Mouse (Mus musculus): ENCODE measurements around the gene Ntn1.

Ntn1 gene

GRCm38 (mm10) chr11:68261162-68261892, 139.3 kb downstream of the Ntn1 start:
- DNase-seq: peak; percentile 28

DNA sequence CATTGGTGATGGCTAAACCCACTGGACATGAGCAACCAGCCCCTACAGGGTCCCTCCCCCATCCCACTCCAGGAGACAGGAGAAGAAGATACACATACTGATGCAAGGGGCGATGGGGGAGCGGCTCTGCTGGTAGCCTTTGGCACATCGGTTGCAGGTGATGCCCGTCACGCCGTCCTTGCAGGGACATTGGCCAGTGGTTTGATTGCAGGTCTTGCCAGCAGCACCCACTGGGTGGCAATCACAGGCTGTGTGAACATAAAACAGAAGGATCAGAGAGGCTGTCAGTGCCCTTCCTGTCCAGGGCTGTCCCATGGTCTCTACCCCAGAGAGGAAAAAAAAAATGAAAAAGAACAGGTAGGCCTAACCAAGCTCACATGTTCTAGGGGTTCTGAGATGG, 140.2 kb downstream of the Ntn1 start:
- no peak for DNase-seq

GRCm38 (mm10) chr11:68258498-68258897, 142.1 kb downstream of the Ntn1 start:
- DNase-seq: no peak

DNA sequence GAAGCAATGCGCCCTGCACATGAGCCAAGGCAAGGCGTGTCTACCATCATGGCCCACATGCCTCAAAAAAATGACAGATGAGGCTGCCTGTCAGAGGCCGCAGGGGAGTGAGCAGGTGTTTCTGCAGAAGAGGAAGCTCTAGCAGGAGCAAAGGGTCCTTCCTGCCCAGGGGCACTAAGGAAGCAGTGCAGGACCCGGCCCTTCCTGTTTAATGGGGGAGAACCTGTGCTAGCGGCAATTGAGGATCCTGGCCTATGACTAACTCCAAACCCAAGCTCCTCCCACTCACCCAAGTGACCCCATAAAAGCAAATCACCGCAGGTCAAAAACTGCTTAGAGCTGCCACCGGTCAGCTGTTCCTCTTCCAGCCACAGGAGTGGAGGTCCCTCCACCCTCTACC, 147.1 kb downstream of the Ntn1 start:
- no peak for DNase-seq

DNA sequence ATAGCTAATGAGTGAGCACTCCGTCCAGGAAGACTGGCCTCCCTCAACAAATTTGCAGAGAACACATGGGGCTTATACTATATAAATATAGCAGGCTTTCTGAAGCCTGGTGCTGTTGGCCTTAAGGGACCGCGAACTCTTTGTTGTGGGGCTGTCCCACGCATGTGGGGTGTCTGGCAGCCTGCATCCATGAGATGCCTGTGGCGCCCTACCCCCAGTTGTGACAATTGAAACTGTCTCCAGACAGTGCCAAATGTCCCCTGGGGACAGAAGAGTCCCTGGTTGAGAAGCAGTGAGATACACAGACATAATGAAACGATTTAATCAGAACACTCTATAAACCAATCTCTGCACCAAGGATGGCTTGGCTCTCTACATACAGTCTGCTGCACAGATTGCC, 150.5 kb downstream of the Ntn1 start:
- no peak for DNase-seq

GRCm38 (mm10) chr11:68247897-68248296, 152.7 kb downstream of the Ntn1 start:
- DNase-seq: no peak

DNA sequence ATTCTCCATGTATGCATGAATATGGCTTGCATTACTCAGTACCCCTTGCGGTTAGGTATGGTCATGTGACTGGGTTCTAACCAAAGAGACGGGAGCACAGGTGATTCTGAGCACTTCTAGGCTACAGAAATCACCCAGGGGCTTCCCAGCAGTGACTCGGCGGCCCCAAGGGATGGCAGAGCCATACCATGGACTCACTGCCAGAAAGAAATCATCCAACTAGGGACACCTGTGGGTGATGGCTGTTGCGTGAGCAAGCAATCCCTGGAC, 155.7 kb downstream of the Ntn1 start:
- no peak for DNase-seq

DNA sequence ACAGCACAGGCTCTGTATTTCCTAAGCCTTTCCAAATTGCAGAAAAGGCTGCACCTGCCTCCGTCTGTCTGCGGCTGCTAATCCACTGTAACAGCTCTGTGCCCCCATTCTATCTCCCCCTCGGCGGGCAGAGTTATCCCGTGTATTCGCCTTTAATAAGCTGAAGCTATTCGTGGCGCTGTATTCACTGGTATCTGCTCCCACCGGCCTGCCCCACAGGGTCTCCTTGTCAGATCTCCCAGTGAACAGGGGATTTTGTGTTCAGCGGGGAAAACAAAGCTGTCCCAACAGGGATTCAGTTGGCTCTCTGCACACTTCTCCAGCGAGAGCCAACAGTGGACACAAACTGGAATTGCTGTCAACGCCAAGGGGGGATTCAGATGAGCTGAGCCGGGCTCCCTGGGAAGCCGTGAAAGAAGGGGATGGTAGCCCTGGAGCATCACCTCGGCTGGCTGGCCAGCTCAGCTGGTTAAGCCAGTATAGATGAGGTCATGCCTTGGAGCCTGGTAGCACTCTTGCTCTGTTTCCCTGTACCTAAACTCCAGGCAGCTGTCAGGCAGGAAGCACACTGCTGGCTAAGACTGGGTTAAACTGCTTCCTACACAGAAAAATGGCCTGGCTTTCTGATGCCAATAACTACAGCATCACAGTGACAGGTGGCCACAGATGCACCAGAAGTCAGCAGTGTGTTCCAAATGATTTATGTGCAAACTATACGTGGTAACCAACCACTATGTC, 156.2 kb downstream of the Ntn1 start:
- no peak for DNase-seq

DNA sequence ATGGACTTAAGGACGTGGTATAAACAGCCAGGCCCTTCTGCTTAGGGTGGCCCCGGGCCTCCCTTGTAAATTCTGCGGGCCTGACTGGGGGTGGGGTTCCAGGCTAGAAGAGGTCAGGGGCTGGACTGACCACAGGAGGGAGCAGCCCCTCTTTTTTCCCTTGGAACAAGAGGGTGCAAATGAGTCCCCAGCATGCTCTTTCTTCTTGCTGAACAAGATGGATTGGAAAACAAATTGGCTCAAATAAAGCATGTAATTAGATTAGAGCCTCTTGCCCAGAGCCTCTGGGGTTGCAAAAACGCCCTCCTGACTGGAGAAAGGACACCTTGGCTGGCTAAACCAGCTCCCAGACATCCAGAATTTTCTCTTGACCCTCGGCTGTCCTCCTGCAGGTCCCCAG, 160.9 kb downstream of the Ntn1 start:
- DNase-seq: no peak

GRCm38 (mm10) chr11:68233469-68233965, 167.1 kb downstream of the Ntn1 start:
- no peak for DNase-seq

DNA sequence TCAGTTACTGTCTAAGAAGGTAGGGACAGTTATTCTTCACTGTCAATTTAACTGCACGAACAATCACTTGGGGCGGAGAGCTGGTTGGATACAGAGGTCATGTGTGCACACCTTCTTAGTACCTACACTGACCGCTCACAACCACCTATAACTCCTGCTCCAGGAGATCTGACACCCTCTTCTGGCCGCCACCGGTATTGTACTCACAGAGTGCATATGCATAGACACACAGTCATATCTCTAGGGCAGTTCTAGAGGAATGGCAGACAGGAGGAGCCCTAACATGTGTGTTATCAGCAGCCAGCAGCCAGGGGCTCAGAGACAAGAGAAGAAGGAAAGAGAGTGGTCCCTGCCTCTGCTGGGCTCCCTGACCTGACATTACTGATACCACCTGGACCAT, 169.1 kb downstream of the Ntn1 start:
- DNase-seq: no peak

DNA sequence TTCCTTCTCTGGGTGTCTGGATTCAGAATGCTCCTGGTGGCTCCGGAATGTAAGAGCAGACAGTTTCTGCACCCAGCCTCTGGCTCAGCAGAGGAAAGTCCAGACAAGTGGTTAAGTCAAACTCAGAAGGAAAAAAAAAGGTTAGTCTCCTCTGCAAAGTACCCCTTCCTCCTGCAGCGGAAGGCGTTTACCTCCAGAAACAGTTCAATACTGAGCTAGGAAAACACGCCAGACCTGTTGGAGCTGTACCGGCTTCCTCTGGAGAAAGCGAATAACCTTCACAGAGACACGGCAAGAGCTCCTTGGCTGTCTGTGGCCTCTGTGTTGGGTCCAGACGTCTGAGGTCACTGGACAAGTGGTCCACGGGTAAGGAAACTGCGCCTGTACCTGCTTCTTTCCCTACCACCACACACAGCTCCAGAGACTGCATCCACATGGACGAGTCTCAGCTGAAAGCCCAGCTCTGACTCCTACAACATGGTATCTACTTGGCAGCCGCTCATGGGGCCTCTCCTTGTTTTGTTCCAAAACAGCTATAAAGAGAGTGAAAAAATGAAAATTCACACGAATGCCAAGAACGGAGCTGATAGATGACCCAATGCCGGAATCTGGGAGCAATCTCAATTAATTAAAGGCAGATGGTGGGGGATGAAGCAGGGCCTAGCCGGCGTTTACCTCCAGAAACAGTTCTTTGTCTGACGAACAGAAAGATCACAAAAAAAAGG, 171.5 kb downstream of the Ntn1 start:
- no peak for DNase-seq

DNA sequence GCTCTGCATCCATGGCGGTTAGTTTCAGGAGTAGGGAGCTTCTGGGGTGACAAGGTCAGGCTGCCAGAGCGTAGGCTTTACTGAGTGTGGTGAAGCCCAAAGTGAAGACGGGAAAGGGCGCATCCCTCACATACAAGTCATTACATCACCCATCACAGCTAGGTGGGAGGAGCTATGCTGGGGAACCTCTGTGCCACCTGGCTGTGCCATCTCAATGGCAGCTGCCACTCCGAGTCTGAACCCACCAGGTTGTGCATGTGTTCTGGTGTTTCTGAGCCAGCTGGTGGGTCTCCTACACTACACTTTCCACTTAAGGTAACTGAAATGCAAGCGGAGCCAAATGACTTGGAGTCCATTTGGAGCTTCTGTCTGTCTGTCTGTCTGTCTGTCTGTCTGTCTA, 172.8 kb downstream of the Ntn1 start:
- DNase-seq: no peak

DNA sequence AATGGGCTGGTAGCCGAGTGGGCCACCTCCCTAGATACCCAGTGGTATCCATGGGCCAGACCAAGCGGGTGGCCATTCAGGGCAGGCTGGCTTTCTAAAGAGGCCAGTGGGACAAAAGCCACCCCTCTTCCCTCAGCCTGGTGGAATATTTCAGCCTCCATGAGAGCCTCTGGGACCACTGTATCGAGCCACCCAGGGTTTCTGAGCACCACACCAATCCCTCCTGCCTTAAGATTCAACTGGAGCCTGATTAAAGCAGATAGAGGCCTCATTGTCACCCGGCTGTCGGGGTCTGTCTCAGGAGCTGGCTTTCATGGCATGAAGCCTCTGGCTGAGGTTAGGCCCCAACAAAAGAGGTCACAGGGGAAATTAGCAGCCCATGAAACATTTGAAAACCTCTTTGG, 174.0 kb downstream of the Ntn1 start:
- no peak for DNase-seq

DNA sequence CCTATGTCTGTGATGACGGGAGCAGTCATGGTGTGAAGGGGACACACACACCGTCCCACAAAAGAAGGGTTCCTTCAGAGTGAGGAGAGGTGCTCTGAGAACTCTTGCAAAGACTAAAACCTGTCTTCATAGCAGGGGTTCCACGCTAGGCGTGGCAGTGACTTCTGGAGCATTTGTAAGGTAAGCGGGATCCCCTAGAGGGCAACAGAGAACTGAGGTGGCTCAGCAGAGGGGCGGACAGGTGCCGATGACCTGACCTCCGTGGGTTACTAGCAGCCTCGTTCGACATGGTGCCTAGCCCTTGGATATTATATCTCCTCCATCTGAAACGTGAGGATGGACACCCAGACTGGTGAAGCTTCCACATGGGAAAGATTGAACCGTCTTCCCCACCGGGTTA, 177.5 kb downstream of the Ntn1 start:
- DNase-seq: no peak

GRCm38 (mm10) chr11:68222209-68222608, 178.4 kb downstream of the Ntn1 start:
- no peak for DNase-seq

DNA sequence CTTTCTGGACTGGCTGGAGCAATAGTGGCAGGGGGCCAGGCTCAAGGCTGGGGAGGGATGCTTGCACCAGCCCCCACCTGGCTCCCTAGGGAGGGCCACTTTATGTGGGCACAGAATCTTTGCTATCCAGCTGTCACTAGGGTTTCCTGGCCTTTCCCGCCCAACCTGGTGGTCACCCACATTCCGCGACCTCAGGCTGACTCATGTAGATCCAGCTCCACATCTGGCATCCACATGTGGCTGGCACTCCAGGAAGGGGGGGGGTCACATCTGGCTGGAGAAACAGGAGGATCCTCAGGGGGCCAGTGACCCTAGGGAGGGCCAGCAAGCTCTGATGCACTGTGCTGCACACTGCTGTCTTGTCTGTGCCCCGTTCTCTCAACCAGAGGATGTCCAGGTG, 179.9 kb downstream of the Ntn1 start:
- DNase-seq: no peak

DNA sequence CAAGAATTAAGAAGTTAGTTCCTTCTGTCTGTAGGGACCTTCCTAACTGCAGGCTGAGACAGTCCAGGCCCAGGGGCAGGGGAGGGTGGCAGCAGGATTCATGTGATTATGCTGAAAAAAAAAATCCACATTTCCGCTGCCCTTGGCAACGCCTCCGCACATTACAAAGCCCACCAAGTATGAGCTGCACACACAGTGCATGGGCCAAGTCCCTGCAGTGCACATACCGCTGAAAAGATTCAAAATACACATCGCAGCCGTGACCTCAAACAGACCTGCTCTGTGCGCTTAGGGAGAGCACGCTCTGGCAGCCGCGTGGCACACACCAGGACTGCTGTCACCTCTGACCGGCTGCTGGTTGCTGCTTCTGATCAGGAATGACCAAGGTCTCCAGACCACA, 184.6 kb downstream of the Ntn1 start:
- DNase-seq: no peak

DNA sequence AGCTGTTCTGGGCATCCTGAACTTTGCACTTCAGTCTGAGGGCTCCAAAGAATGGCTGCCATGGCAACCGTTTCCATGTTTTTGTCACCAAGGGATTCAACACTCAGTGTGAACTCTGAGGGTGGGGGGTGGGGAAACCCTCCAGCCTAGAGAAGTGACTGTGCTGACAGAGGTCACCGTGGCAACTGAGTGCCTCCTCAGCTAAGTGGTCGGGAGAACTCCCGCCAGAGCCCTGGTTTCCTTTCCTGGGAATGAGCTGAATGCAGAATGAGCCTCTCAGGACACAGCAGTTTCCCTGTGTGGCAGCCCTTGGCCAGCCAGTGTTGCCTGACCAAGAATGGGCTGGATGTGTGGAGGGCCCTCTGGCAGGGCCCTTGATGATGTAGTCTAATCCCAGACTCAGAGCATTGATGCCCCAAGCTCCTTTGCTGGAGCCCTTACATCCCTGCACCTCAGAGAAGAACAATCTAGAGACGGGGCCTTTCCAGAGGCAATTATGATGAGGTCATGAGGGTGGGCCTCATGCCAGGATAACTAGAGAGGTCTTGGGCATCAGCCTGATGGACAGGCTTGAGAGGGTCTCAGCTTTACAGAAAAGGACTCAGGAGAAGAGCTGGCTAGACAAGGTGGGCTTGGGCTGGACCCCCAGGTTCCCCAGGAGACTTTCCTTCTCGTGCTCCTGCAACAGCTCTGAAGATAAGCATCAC, 185.3 kb downstream of the Ntn1 start:
- DNase-seq: peak; percentile 56

- no peak for DNase-seq
Observed at GRCm38 (mm10) chr11:68214496-68215205, 186.0 kb downstream of the Ntn1 start.

DNA sequence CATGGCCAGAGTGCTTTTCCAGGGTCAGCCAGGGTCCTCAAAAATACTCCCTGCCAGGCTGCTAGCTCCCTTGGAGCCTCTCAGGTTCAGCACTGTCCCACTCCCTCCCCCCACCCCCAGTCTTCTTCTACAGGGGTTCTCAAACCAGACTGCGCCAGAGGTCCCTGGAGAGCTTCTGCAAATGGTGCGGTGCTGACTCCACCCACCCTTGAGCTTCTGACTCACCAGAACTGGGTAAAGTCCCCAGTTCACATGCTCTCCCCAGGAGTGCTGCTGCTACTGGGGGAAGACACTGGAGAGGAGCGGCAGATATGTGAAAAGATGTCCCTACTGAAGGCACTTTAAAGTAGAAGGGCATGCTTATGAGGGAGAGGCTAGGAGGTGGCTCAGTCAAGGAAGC, 186.7 kb downstream of the Ntn1 start:
- peak; percentile 56 for DNase-seq

- DNase-seq: peak; percentile 71
Observed at GRCm38 (mm10) chr11:68211924-68212578, 188.6 kb downstream of the Ntn1 start.
